Mouse (Mus musculus): Measurements from ENCODE around the gene Nt5c3b.

DNA sequence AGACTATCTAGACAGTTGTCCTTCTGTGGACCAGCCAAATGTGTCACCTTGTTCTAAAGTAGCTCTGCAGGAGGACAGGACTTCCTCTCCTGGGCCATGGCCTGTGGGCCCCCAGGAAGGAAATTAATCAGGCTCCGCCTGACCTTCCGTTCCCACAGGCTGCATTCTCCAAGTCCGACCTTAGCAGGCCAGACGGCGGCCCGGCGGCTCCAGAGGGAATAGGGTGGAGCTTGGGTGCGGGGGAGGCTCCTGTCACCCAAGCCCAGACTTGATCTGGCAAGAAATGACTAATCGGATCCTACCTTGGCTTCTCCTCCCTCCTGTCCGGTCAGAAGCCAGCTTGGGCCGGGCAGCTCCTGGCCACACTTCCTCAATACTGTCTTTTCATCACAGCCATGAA lies 46.4 kb downstream of the Nt5c3b start:
- TF ChIP-seq EP300 (IDR thresholded peaks at IDR 0.05; ENCODE audit: low read depth), result peak; percentile 41; the same call in 1 of the 2 replicates
- TF ChIP-seq CTCF (IDR thresholded peaks at IDR 0.05; ENCODE audit: low read depth), result no peak
